Mouse (Mus musculus) CH12.LX (cell line): Measurements from ENCODE around the gene Psmd11. TPM values are rescaled to one million over a fixed set of nuclear protein-coding genes. Genes with fewer than 3 reads are reported as not detected.

ENCODE experiments used
- DNase-seq: peaks from one replicate; pipeline ENCODE4 v3.0.0-alpha.2; 2013; ENCODE audit errors: extremely low read depth
- H3K27ac ChIP-seq: 2 replicates; pipeline ENCODE4 v1.5.1; 2012; ENCODE audit warnings: low read depth, mild to moderate bottlenecking, control low read depth, moderate library complexity; ENCODE audit not compliant: insufficient read depth
- H3K27me3 ChIP-seq: replicated peaks from 2 replicates; pipeline ENCODE3; 2012; ENCODE audit warnings: inconsistent platforms
- H3K36me3 ChIP-seq, 2 experiments: replicated peaks in 1 of 2; 2 replicates each; pipeline versions ENCODE3 to v1.6.1; 2012; ENCODE audit warnings: inconsistent platforms in 1 of 2, low read length in 1 of 2, mild to moderate bottlenecking in 1 of 2, mixed read lengths in 1 of 2, moderate library complexity in 1 of 2; ENCODE audit not compliant: control insufficient read depth in 1 of 2, insufficient read depth in 1 of 2
- H3K4me1 ChIP-seq, 2 experiments: 2 replicates each; pipeline ENCODE4 v1.6.1; 2012; ENCODE audit warnings: inconsistent platforms in 1 of 2, moderate library complexity in 1 of 2; ENCODE audit not compliant: insufficient read depth in 2 of 2, control insufficient read depth in 1 of 2
- H3K4me2 ChIP-seq: 2 replicates; pipeline ENCODE4 v1.6.1; 2012; ENCODE audit warnings: low read depth, mild to moderate bottlenecking, control low read depth; ENCODE audit not compliant: poor library complexity, insufficient read depth, severe bottlenecking
- H3K4me3 ChIP-seq, 3 experiments: fragments of 150-350 bp in 1 of 3; sonication (generic) in 1 of 3; replicated peaks in 1 of 3; 2 replicates each; pipeline versions ENCODE3 to v1.5.1; 2011 to 2012; ENCODE audit warnings: low read depth in 2 of 3, low read length in 2 of 3, mild to moderate bottlenecking in 2 of 3, moderate library complexity in 2 of 3, control low read depth in 1 of 3, improper control_type of control experiment in 1 of 3, inconsistent platforms in 1 of 3, mixed read lengths in 1 of 3; ENCODE audit not compliant: poor library complexity in 1 of 3
- H3K79me2 ChIP-seq: replicated peaks from 2 replicates; pipeline ENCODE4 v1.6.1; 2012; ENCODE audit warnings: mild to moderate bottlenecking, moderate library complexity; ENCODE audit not compliant: control insufficient read depth, poor library complexity, insufficient read depth, severe bottlenecking; ENCODE audit errors: extremely low read depth
- H3K9ac ChIP-seq: 2 replicates; pipeline ENCODE4 v1.6.1; 2012; ENCODE audit warnings: low read depth, mild to moderate bottlenecking, control low read depth, moderate library complexity; ENCODE audit not compliant: insufficient read depth
- H3K9me3 ChIP-seq: replicated peaks from 2 replicates; pipeline ENCODE3; 2012; ENCODE audit warnings: low read length, inconsistent platforms, mixed read lengths
- CHD1 ChIP-seq: IDR thresholded peaks from 2 replicates; pipeline ENCODE4 v1.6.1; 2012; ENCODE audit warnings: low read depth, low read length, improper control_type of control experiment, inconsistent platforms
- CTCF ChIP-seq, 2 experiments: IDR thresholded peaks in 1 of 2; conservative IDR thresholded peaks in 1 of 2; 2 replicates each; pipeline ENCODE4 v1.5.1; 2011 to 2012; ENCODE audit warnings: low read depth in 2 of 2, low read length in 2 of 2, improper control_type of control experiment in 1 of 2, inconsistent platforms in 1 of 2, mild to moderate bottlenecking in 1 of 2, moderate library complexity in 1 of 2
- E2F4 ChIP-seq: IDR thresholded peaks from 2 replicates; pipeline ENCODE4 v1.6.1; 2011; ENCODE audit warnings: low read depth, low read length, improper control_type of control experiment; ENCODE audit not compliant: insufficient replicate concordance
- ELF1 ChIP-seq: IDR thresholded peaks from 2 replicates; pipeline ENCODE4 v1.6.1; 2014; ENCODE audit warnings: low read depth, mild to moderate bottlenecking, inconsistent platforms, low read length, improper control_type of control experiment
- ETS1 ChIP-seq: conservative IDR thresholded peaks from 2 replicates; pipeline ENCODE4 v1.6.1; 2012; ENCODE audit warnings: low read depth, mild to moderate bottlenecking, inconsistent platforms, low read length, improper control_type of control experiment, moderate library complexity
- GABPA ChIP-seq: IDR thresholded peaks from 2 replicates; pipeline ENCODE4 v1.6.1; 2012; ENCODE audit warnings: low read depth, low read length, improper control_type of control experiment, inconsistent platforms; ENCODE audit not compliant: insufficient replicate concordance
- JUND ChIP-seq: conservative IDR thresholded peaks from 2 replicates; pipeline ENCODE4 v1.6.1; 2011; ENCODE audit warnings: low read depth, low read length, improper control_type of control experiment
- MAFK ChIP-seq: IDR thresholded peaks from 2 replicates; pipeline ENCODE4 v1.6.1; 2011; ENCODE audit warnings: low read length, improper control_type of control experiment; ENCODE audit not compliant: insufficient replicate concordance
- MAZ ChIP-seq: IDR thresholded peaks from 2 replicates; pipeline ENCODE4 v1.6.1; 2012; ENCODE audit warnings: low read depth, mild to moderate bottlenecking, inconsistent platforms, low read length, improper control_type of control experiment, moderate library complexity
- MXI1 ChIP-seq: IDR thresholded peaks from 2 replicates; pipeline ENCODE4 v1.6.1; 2011; ENCODE audit warnings: mild to moderate bottlenecking, low read depth, low read length, improper control_type of control experiment
- MYC ChIP-seq: IDR thresholded peaks from 2 replicates; pipeline ENCODE4 v1.6.1; 2011; ENCODE audit warnings: low read depth, mild to moderate bottlenecking, improper control_type of control experiment, low read length
- NELFE ChIP-seq: IDR thresholded peaks from 2 replicates; pipeline ENCODE4 v1.6.1; 2011; ENCODE audit warnings: low read depth, low read length, improper control_type of control experiment
- POLR2A ChIP-seq: IDR thresholded peaks from 2 replicates; pipeline ENCODE4 v1.6.1; 2011; ENCODE audit warnings: low read depth, mild to moderate bottlenecking, improper control_type of control experiment, low read length
- POLR2AphosphoS2 ChIP-seq: IDR thresholded peaks from 2 replicates; pipeline ENCODE4 v1.6.1; 2011; ENCODE audit warnings: low read depth, low read length, improper control_type of control experiment
- RAD21 ChIP-seq: IDR thresholded peaks from 2 replicates; pipeline ENCODE4 v1.6.1; 2011; ENCODE audit warnings: low read depth, mild to moderate bottlenecking, low read length, improper control_type of control experiment, moderate library complexity
- RCOR1 ChIP-seq: conservative IDR thresholded peaks from 2 replicates; pipeline ENCODE4 v1.6.1; 2012; ENCODE audit warnings: low read depth, mild to moderate bottlenecking, inconsistent platforms, low read length, improper control_type of control experiment
- SIN3A ChIP-seq: IDR thresholded peaks from 2 replicates; pipeline ENCODE4 v1.6.1; 2012; ENCODE audit warnings: low read length, improper control_type of control experiment, inconsistent platforms
- SMC3 ChIP-seq: IDR thresholded peaks from 2 replicates; pipeline ENCODE4 v1.6.1; 2011; ENCODE audit warnings: low read depth, low read length, improper control_type of control experiment
- TBP ChIP-seq: conservative IDR thresholded peaks from 2 replicates; pipeline ENCODE4 v1.6.1; 2011; ENCODE audit warnings: low read depth, low read length, improper control_type of control experiment
- UBTF ChIP-seq: IDR thresholded peaks from 2 replicates; pipeline ENCODE4 v1.6.1; 2012; ENCODE audit warnings: low read depth, mild to moderate bottlenecking, inconsistent platforms, low read length, improper control_type of control experiment, moderate library complexity
- USF2 ChIP-seq: conservative IDR thresholded peaks from 2 replicates; pipeline ENCODE4 v1.6.1; 2011; ENCODE audit warnings: low read depth, low read length, improper control_type of control experiment
- ZC3H11A ChIP-seq: IDR thresholded peaks from 2 replicates; pipeline ENCODE4 v1.6.1; 2012; ENCODE audit warnings: low read depth, mild to moderate bottlenecking, inconsistent platforms, low read length, improper control_type of control experiment
- ZKSCAN1 ChIP-seq: IDR thresholded peaks from 2 replicates; pipeline ENCODE4 v1.6.1; 2012; ENCODE audit warnings: low read depth, inconsistent platforms, low read length, improper control_type of control experiment, borderline replicate concordance
- ZMIZ1 ChIP-seq: IDR thresholded peaks from 2 replicates; pipeline ENCODE4 v1.6.1; 2012; ENCODE audit warnings: low read depth, mild to moderate bottlenecking, inconsistent platforms, low read length, improper control_type of control experiment
- ZNF384 ChIP-seq: IDR thresholded peaks from 2 replicates; pipeline ENCODE4 v1.6.1; 2012; ENCODE audit warnings: low read depth, low read length, improper control_type of control experiment, inconsistent platforms
- dilution Hi-C: fragments of 300-500 bp; cut with MboI; formaldehyde crosslinking; loops from 2 replicates; pipeline ENCODE4 v1.14.3; 2020; ENCODE audit warnings: low sequenced_read_pairs; ENCODE audit not compliant: extremely low pct_unique_long_range_greater_than_20kb, extremely low pct_ligation_motif_present
- in situ Hi-C: fragments of 300-500 bp; cut with MboI; formaldehyde crosslinking; loops from 3 replicates; pipeline ENCODE4 v1.14.3; 2019; ENCODE audit warnings: low sequenced_read_pairs, low pct_ligation_motif_present, low pct_unique_long_range_greater_than_20kb, mixed read lengths
- polyA plus RNA-seq: library from polyadenylated mRNA; unstranded; fragments of >175 nt; gene quantifications from 2 replicates; pipeline ENCODE4 v1.2.1, GENCODE M21; 2012; ENCODE audit warnings: low read depth; ENCODE audit not compliant: insufficient read length
- total RNA-seq, 2 experiments: library from RNA; depleted of rRNA; stranded (reverse); fragments of 300-350 nt in 1 of 2; fragments of >200 nt in 1 of 2; gene quantifications; 2 replicates each; pipeline ENCODE4 v1.2.3; 2012 to 2014

The Psmd11 gene
- total and polyA plus RNA-seq, 3 experiments: 116 to 191 (median 141) TPM

DNA sequence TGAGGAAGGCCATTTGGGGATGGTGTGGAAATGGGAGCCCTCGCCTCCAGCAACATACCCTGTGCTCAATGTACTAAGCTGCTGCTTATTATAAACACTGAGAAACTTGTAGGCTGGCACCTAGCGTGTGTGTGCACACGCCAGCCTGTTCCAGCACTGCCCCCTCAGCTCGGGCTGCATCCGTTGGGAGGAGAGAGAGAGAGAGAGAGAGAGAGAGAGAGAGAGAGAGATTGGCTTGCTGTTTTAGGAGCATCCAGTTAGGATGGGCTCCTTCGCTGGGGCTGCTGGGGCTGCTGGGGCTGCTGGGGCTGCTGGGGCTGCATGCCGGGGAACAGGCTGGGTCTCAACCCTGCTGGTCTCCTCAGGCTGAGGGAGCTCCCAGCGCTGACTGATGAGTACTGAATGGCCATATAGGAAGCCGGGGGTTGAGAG lies 56.7 kb downstream of the Psmd11 start:
- H3K9ac ChIP-seq: no peak overlapping the region
- TF ChIP-seq MAFK: no peak
- TF ChIP-seq RAD21: no peak
- no peak for TF ChIP-seq POLR2AphosphoS2
- TF ChIP-seq GABPA: no peak
- no peak for TF ChIP-seq SIN3A
- no peak for DNase-seq
- H3K4me2 ChIP-seq: no peak overlapping the region
- H3K27ac ChIP-seq: no peak overlapping the region
- peaks cover 16 to 60% of the 10 kb centered on the region in 2 experiments for H3K4me1 ChIP-seq
- peaks cover 1% of the 10 kb centered on the region for H3K79me2 ChIP-seq
- H3K9me3 ChIP-seq: no peaks in the 10 kb centered on the region
- no peaks in the 10 kb centered on the region for H3K27me3 ChIP-seq
- dilution Hi-C loops: no loop called here
- peaks cover 4 to 24% of the 10 kb centered on the region in 2 experiments for H3K36me3 ChIP-seq
- in situ Hi-C loops: no loop called here
- no peak overlapping the region for H3K4me3 ChIP-seq

- Histone ChIP-seq H3K9ac (no peak overlapping the region), H3K4me1 (peaks cover 16 to 59% of the 10 kb centered on the region in 2 experiments), H3K4me2 (no peak overlapping the region), H3K27ac (no peak overlapping the region), H3K4me3 (no peak overlapping the region), H3K36me3 (peaks cover 4 to 20% of the 10 kb centered on the region in 2 experiments), H3K27me3 (no peaks in the 10 kb centered on the region), H3K79me2 (no peaks in the 10 kb centered on the region), H3K9me3 (no peaks in the 10 kb centered on the region)
- DNase-seq: no peak
- dilution Hi-C loops: no loop called here
- TF ChIP-seq UBTF (no peak), MAFK (no peak), ETS1 (no peak), ZMIZ1 (no peak), CTCF (conservative IDR thresholded peaks at IDR 0.05 in 1 of 2, IDR thresholded peaks at IDR 0.05 in 1 of 2; ENCODE audit: low read depth in 2 of 2, low read length in 2 of 2) (no peak), JUND (no peak), POLR2A (no peak), MYC (no peak)
- in situ Hi-C loops: no loop called here
Measured at GRCm38 (mm10) chr11:80485622-80486206, 57.3 kb downstream of the Psmd11 start.

- Histone ChIP-seq H3K79me2 (no peaks in the 10 kb centered on the region), H3K27ac (no peak overlapping the region), H3K4me1 (peaks cover 16 to 56% of the 10 kb centered on the region in 2 experiments), H3K9me3 (no peaks in the 10 kb centered on the region), H3K4me3 (no peak overlapping the region), H3K36me3 (peaks cover 0 to 2% of the 10 kb centered on the region in 2 experiments), H3K4me2 (no peak overlapping the region), H3K27me3 (no peaks in the 10 kb centered on the region), H3K9ac (no peak overlapping the region)
- no peak for TF ChIP-seq POLR2AphosphoS2
- TF ChIP-seq ZC3H11A: no peak
- no peak for TF ChIP-seq ZKSCAN1
- no peak for TF ChIP-seq CHD1
- TF ChIP-seq ZNF384: no peak
- TF ChIP-seq USF2: no peak
- TF ChIP-seq MAZ: no peak
- TF ChIP-seq TBP: no peak
- no peak for TF ChIP-seq NELFE
- no peak for TF ChIP-seq SMC3
- TF ChIP-seq POLR2A: no peak
- no peak for TF ChIP-seq E2F4
- TF ChIP-seq ELF1: no peak
- no peak for TF ChIP-seq GABPA
- TF ChIP-seq MXI1: no peak
- no peak for TF ChIP-seq RCOR1
- no peak for DNase-seq
- dilution Hi-C loops (no loop called here), in situ Hi-C loops (no loop called here)
Measured at GRCm38 (mm10) chr11:80487904-80488587, 59.6 kb downstream of the Psmd11 start.
